Mouse (Mus musculus): ENCODE results near the gene Unk.

DNA sequence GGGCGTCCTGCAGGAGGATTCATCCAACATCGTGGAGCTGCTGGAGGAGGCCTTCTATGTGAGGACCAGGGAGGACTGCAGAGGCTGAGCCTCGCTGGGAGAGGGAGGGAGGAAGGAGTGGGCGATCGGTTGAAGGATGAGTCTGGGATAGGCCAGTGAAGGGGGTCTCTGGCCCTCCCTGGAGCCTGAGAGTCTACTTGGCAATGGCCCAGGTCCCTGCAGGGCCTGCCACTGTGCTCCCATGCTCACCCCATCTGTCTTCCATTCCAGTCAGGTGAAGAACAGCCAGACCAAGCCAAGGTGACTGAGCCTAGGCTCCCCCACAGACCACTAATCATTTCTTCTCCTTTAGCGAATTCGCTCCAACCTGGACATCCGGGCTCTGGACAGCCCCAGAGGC lies 46.8 kb upstream of the Unk start:
- no peak for TF ChIP-seq EP300 (IDR thresholded peaks at IDR 0.05)
- TF ChIP-seq CTCF (IDR thresholded peaks at IDR 0.05): no peak

All from lung, postnatal 0 days (tissue).